Mouse (Mus musculus) layer of hippocampus, adult 8-10 months (tissue): ENCODE measurements at regions not wholly inside any gene's neighbourhood (a gene's known extent, or its start where the extent isn't known, plus 50 kb on each side); places are given as distances from the start of the nearest gene placed in this dataset.

ENCODE experiments used
- DNase-seq, 2 experiments: peaks; one replicate each; pipeline ENCODE4 v3.0.0; 2022; ENCODE audit warnings: low spot score in 2 of 2

GRCm38 (mm10) chrX:12466312-12466711, 121.3 kb upstream of the Atp6ap2 start:
- no peak for DNase-seq

DNA sequence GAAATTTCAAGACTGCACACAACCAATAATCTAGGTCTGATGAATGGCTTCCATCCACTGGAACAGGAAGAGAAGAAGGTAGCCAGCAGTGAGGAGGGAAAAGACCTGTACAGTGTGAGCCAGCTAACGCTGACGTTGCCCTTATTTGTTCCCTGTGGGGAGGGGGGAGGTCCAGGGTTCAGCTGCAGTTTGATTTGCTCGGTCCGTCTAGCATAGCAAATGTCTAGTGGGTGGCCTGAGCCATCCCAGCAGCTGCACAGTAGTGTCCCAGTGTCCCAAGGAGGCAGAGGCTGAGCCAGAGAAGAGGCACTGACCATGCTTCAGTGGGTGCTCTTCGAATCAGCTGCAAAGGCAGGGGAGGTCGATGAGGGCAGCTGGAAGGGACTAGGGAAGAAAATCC, 120.7 kb upstream of the Atp6ap2 start:
- DNase-seq: no peak

DNA sequence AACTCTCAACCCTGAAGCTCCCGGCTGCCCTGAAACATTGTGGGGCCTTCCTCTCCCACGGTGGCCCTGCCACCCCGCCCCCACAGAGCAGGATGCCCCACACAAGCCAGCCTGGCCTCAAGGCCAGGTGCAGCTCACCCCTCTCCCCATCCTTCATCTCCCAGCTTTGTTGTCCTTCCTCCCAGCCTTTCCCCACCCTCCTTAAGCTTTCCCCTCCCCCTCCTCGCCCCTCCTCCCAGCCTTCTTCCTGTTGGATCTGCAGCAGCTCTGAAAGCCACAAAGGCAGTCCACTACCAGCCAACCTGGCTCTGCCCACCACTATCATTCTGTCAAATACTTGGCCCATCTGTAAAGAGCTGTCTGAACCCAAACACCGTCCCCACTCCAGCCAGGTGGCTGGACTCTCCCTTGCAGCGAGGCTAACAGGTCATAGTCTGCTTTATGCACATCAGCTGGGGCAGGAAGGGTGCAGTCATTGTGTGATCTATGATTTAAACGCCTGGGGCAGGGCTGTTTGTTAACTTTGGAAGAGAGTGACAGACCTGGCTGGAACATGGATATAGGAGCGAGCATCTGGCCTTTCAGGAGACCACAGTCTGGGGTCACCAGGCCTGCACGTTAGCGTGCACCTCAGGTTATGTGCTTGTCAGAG, 119.9 kb upstream of the Atp6ap2 start:
- no peak for DNase-seq

- no peak for DNase-seq
Observed at GRCm38 (mm10) chrX:12472296-12472695, 115.3 kb upstream of the Atp6ap2 start.

DNA sequence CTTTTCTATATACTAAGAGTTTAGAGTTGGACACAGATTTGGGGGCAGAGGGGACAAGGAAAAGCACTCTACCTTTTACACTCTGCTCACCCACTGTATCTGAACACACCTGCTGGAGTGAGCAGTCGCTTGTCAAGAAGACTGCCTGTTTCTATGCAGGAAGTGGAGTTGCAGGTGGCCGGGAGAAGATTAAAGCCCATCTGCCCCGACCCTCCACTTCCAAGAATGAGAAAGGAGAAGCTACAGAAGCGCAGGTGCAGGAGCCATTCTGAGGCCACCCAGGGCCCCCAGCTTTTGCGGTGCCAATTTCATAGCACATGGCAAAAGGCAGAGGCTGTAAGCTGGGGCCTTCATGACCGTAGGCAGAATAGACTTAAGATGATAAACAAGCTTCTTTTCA, 108.4 kb upstream of the Atp6ap2 start:
- no peak for DNase-seq

DNA sequence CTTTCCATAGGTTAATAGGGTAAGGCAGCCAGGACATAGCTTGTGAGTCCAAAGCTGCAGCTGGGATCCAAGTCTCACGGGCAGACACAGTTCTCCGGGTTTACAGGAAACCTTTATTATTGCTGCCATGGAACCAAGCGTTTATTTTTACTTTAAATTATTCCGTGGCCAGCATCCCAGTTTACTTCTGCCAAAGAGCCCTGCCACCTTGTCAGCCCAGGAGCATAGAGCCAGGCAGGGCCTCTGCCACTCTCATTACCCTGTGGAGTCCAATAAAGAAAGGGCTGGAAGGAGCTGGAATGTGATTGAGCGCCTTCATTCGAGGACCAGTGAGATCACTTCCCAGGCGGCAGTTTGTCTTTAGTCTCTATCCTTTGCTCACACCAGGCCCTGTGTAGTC, 96.6 kb upstream of the Atp6ap2 start:
- no peak for DNase-seq

- no peak for DNase-seq
Observed at GRCm38 (mm10) chrX:12493216-12493615, 94.4 kb upstream of the Atp6ap2 start.

DNA sequence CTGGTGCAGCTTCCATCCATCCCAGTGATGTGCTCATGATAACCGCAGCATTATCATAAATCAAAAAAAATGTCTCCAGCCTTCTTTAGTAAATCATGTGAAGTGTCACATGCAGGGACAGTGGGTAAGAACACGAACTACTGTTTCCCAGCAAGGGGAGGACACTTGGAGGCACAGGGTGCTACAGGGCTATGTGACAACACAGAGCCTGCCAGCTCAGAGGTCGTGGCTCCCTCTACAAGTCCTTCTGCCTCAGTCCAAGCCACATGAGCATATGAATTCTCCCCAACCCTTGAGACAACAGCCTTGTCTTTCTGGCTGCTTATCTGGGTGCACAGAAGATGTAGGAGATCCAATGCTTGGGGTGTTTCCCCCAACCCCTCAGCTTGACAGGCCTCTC, 93.7 kb upstream of the Atp6ap2 start:
- DNase-seq: no peak

- DNase-seq: no peak
Observed at GRCm38 (mm10) chrX:12494535-12494934, 93.1 kb upstream of the Atp6ap2 start.

DNA sequence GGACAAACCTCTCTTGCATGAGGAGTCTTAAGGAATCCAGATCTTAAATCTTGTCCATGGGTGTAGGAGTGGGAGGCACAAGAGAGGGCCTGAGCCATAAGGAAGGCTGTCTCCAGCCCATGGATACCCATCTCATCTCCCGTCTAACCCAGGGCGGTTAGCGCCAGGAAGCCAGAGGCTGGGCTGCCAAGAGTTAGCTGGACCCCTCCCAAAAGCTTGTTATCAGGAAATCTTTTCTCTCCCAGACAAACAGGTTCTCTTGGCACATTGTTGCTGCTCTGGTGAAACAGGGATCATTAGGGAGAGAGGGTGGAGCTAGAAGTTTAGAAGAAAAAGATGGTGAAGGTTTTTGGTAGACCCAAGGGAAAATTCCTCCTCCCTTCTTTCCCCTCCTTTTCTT, 87.0 kb upstream of the Atp6ap2 start:
- DNase-seq: no peak

DNA sequence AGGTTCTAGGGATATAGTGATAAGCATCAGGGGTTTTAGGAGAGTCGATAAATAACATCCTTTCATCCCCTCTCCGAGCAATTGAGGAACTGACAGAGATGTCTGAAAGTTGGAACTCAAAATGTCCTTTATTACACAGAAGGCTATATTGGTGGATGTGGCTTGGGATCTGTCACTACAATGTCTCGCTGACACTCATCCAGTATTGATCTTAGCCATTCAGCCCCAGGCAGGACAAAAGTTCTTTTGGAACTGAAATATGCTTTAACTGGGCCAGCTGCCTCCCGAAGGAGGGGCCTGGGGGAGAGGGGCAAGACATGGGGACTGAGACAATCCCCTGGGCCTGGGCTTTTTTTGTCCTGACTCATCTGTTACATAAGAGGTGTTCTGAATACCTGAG, 85.2 kb upstream of the Atp6ap2 start:
- DNase-seq: no peak

DNA sequence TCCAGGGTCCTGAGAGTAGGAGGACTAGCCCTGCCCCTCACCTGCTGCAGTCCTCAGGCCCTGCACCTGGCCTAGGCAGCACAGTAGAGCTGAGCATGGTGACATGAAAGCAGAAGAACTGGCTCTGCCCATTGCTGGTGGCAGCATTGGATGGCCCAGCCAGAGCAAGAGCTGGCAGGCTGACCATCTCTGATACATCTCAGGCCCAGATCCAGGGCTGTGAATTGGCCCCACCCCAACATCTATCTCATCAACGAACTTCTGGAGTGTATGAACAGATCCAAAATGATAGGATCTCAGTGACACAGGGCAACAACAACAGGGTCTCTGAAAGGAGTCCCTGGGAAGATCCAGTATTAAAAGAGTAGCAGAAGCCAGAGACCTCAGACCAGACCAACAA, 84.0 kb upstream of the Atp6ap2 start:
- no peak for DNase-seq

- no peak for DNase-seq
Observed at GRCm38 (mm10) chrX:12511119-12511518, 76.5 kb upstream of the Atp6ap2 start.

DNA sequence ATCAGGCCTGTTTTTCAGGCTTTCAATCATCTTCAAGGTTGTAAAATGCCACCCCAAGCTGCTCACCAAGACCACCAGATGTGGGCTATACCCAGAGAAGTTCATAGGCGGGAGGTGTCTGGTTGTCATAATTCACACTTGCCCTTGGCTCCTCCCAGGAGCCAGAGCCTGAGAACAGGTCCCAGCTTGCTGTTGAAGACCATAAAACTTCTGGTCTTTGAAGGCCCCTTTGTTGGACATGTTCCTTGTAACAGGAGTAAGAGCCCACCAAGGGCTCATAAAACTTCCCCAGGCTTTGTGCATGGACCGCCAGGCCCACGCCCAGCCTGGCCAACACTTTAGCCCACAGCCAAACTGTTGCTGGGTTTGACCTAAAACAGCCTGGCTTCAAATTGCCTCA, 62.6 kb upstream of the Atp6ap2 start:
- DNase-seq: no peak

DNA sequence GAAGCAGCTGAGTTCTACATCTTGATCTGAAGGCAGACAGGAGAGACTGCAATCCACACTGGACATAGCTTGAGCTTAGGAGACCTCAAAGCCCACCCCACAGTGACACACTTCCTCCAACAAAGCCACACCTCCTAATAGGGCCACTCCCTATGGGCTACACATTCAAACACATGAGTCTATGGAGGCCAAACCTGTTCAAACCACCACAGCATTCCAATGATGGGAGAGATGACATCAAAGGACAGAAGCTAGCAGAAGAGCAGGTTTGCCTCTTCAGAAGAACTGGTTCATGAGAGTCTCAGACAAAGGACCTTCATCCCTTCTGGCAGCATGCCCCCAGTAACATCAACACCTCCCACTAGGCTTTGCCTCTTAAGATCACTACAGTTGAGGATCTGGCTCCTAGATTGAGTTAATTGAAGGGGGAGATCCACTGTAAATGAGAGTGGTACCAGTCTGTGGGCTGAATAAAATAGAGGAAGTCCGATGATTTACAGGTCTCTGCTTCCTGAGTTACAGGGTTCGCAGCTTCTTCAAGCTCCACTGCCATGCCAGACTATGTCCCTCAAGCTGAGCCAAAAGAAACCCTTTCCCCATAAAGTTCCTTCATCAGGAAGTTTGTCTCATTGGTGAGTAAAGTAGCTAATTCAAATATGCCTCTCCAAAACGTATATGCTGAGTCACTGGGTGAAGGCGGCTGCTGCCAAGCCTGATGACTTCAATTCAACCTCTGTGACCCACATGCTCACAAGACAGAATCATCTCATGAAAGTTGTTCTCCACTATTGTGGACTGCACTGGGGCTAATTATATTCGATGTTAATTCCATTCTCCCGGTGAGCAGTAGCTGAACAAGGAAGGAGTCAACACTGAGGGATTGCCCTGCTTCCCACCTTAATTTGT, 56.9 kb upstream of the Atp6ap2 start:
- DNase-seq: no peak
